Mouse (Mus musculus) embryonic facial prominence, embryonic 15.5 days (tissue): Measurements from ENCODE around the gene Gm10139. TPM values are rescaled to one million over a fixed set of nuclear protein-coding genes. Genes with fewer than 3 reads are reported as not detected.
"Not testable (repeated sequence)": the region's sequence is repeated elsewhere in the genome, so short reads cannot be mapped to it uniquely, and the experiment has no call there.

Experiments used
- ATAC-seq: fragments of 200-750 bp; cut with Nextera tagmentation; 2 replicates; pipeline ENCODE4 v1.8.0; 2017; ENCODE audit warnings: low read depth, moderate TSS enrichment; ENCODE audit not compliant: insufficient number of reproducible peaks, low FRiP score, low TSS enrichment
- H3K27ac ChIP-seq: fragments of 300-500 bp; sonication (generic); replicated peaks from 2 replicates; pipeline ENCODE4 v1.5.1; 2015; ENCODE audit warnings: mild to moderate bottlenecking, inconsistent platforms
- H3K27me3 ChIP-seq: fragments of 300-500 bp; sonication (generic); 2 replicates; pipeline ENCODE4 v1.6.1; 2015; ENCODE audit warnings: inconsistent platforms
- H3K36me3 ChIP-seq: fragments of 300-500 bp; sonication (generic); 2 replicates; pipeline ENCODE4 v1.6.1; 2015; ENCODE audit warnings: mild to moderate bottlenecking, inconsistent platforms
- H3K4me1 ChIP-seq: fragments of 300-500 bp; sonication (generic); 2 replicates; pipeline ENCODE4 v1.6.1; 2015; ENCODE audit warnings: inconsistent platforms
- H3K4me2 ChIP-seq: fragments of 300-500 bp; sonication (generic); replicated peaks from 2 replicates; pipeline ENCODE4 v1.6.1; 2015; ENCODE audit warnings: mild to moderate bottlenecking, inconsistent platforms
- H3K4me3 ChIP-seq: fragments of 300-500 bp; sonication (generic); replicated peaks from 2 replicates; pipeline ENCODE4 v1.5.1; 2015; ENCODE audit warnings: mild to moderate bottlenecking, inconsistent platforms
- H3K9ac ChIP-seq: fragments of 300-500 bp; sonication (generic); 2 replicates; pipeline ENCODE4 v1.6.1; 2015; ENCODE audit warnings: inconsistent platforms
- H3K9me3 ChIP-seq: fragments of 300-500 bp; sonication (generic); replicated peaks from 2 replicates; pipeline ENCODE4 v1.6.1; 2016; ENCODE audit warnings: inconsistent platforms
- WGBS: fragments of 180-500 bp; shearing (Covaris S2); methylation state at CpG from one replicate; pipeline ENCODE4 v1.1.7; 2015; 5-methylcytosine and 5-hydroxymethylcytosine counted together
- polyA plus RNA-seq: library from polyadenylated mRNA; unstranded; fragments of >200 nt; fragmentation: Nextera tagmentation; extraction: Ambion mirVana; gene quantifications from 2 replicates; pipeline ENCODE4 v1.2.1, GENCODE M21; 2015

Gene Gm10139
- polyA plus RNA-seq = not detected in 2 replicates

DNA sequence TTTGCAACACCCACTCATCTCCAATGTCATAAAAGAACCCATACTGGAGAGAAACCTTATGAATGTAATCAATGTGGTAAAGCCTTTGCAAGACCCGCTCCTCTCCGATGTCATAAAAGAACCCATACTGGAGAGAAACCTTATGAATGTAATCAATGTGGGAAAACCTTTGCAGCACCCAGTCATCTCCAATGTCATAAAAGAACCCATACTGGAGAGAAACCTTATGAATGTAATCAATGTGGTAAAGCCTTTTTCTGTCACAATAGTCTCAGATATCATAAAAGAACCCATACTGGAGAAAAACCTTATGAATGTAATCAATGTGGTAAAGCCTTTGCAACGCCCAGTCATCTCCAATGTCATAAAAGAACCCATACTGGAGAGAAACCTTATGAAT lies at the start of gene Gm10139:
TSS of gene Gm10139 (plus strand) at position 301 of the 400 bp plus-strand sequence.
- WGBS = 55% methylated on average over 1 of the region's 3 CpGs

GRCm38 (mm10) chr13:65557636-65558035 lies 45.2 kb downstream of the Gm10139 start:
- H3K9ac ChIP-seq, H3K4me2 ChIP-seq, H3K9me3 ChIP-seq, H3K27me3 ChIP-seq, H3K4me1 ChIP-seq, H3K4me3 ChIP-seq, ATAC-seq, H3K36me3 ChIP-seq, H3K27ac ChIP-seq: not testable (repeated sequence)
- WGBS = 79% methylated on average over 4 of the region's 4 CpGs

More for the DNA sequence above, at the start of gene Gm10139:
- H3K4me3 ChIP-seq, H3K27me3 ChIP-seq, H3K4me2 ChIP-seq, H3K4me1 ChIP-seq, H3K36me3 ChIP-seq, H3K9ac ChIP-seq, H3K27ac ChIP-seq, H3K9me3 ChIP-seq, ATAC-seq: not testable (repeated sequence)

Other genes starting within 250 kb of the Gm10139 start
- 11.8 and 12.7 TPM in 2 replicates for gene Zfp369, start 233.9 kb upstream of the Gm10139 start, polyA plus RNA-seq